Mouse (Mus musculus): ENCODE measurements around the gene Ccdc170.

GRCm38 (mm10) chr10:4491281-4491680 lies 9.0 kb downstream of the Ccdc170 start:
- TF ChIP-seq POLR2A (IDR thresholded peaks at IDR 0.05; ENCODE audit: insufficient read length, low read depth): no peak
- TF ChIP-seq E2F4 (IDR thresholded peaks at IDR 0.05; ENCODE audit: insufficient read depth): no peak
- TF ChIP-seq MYOD1 (IDR thresholded peaks at IDR 0.05; ENCODE audit: control insufficient read depth in 1 of 3, insufficient read length in 2 of 3, low read depth in 2 of 3): no peak
- no peak for TF ChIP-seq SRF (IDR thresholded peaks at IDR 0.05; ENCODE audit: control insufficient read depth, insufficient read length, low read depth)
- no peak for TF ChIP-seq USF1 (IDR thresholded peaks at IDR 0.05; ENCODE audit: low read depth)
- TF ChIP-seq MAX (IDR thresholded peaks at IDR 0.05; ENCODE audit: low read depth): no peak
- no peak for TF ChIP-seq POLR2AphosphoS2 (IDR thresholded peaks at IDR 0.05; ENCODE audit: insufficient read length, low read depth)
- no peak for TF ChIP-seq TCF12 (IDR thresholded peaks at IDR 0.05; ENCODE audit: insufficient read depth, poor library complexity, severe bottlenecking)
- no peak for TF ChIP-seq MYOG (IDR thresholded peaks at IDR 0.05; ENCODE audit: control insufficient read depth in 1 of 3, insufficient read depth in 1 of 3, insufficient read length in 2 of 3, low read depth in 2 of 3)
- TF ChIP-seq TCF3 (IDR thresholded peaks at IDR 0.05; ENCODE audit: insufficient read length, low read depth): no peak

Measured in myocyte (in vitro differentiated cells).